Mouse (Mus musculus): ENCODE results near the gene Celf1. TPM values are rescaled to one million over a fixed set of nuclear protein-coding genes. Genes with fewer than 3 reads are reported as not detected.
"Not testable (repeated sequence)": the region's sequence is repeated elsewhere in the genome, so short reads cannot be mapped to it uniquely, and the experiment has no call there.

The Celf1 gene
- 80.7 and 81.8 TPM in 2 replicates for polyA plus RNA-seq (2015; fragmentation: Nextera tagmentation; extraction: Ambion mirVana)

- peak within 1 kb of the TSS; percentile 57 for H3K4me2 ChIP-seq
- peak; percentile 96 for ATAC-seq (ENCODE audit: borderline replicate concordance, extremely low read depth, low FRiP score, low TSS enrichment)
- no peaks in the 10 kb centered on the region for H3K36me3 ChIP-seq
- H3K4me1 ChIP-seq = peaks cover 19% of the 10 kb centered on the region
- peak within 1 kb of the TSS; percentile 95 for H3K27ac ChIP-seq
- no peaks in the 10 kb centered on the region for H3K9me3 ChIP-seq
- H3K9ac ChIP-seq = peak within 1 kb of the TSS; percentile 87
- peak within 1 kb of the TSS; percentile 83 for H3K4me3 ChIP-seq
- no peaks in the 10 kb centered on the region for H3K27me3 ChIP-seq
- under 1% methylated on average over 78 of the region's 113 CpGs for WGBS
Measured at GRCm38 (mm10) chr2:90940233-90941229, at the start of gene Celf1. TSS of gene Celf1 (plus strand) at chr2:90940382.

- no peak overlapping the region for H3K27ac ChIP-seq
- no peak overlapping the region for H3K9ac ChIP-seq
- peaks cover 24% of the 10 kb centered on the region for H3K27me3 ChIP-seq
- WGBS = 81% methylated on average over 6 of the region's 6 CpGs
- peaks cover 39% of the 10 kb centered on the region for H3K36me3 ChIP-seq
- no peak for ATAC-seq (ENCODE audit: borderline replicate concordance, extremely low read depth, low FRiP score, low TSS enrichment)
- no peak overlapping the region for H3K4me3 ChIP-seq
- H3K9me3 ChIP-seq = no peaks in the 10 kb centered on the region
- peaks cover 13% of the 10 kb centered on the region for H3K4me1 ChIP-seq
- H3K4me2 ChIP-seq = no peak overlapping the region
Measured at GRCm38 (mm10) chr2:90893673-90894298, 46.4 kb upstream of the Celf1 start.

- peaks cover 44% of the 10 kb centered on the region for H3K36me3 ChIP-seq
- not testable (repeated sequence) for H3K4me3 ChIP-seq; ATAC-seq (ENCODE audit: borderline replicate concordance, extremely low read depth, low FRiP score, low TSS enrichment); H3K9ac ChIP-seq; H3K9me3 ChIP-seq; H3K27ac ChIP-seq; H3K4me2 ChIP-seq
- H3K27me3 ChIP-seq = peaks cover 19% of the 10 kb centered on the region
- 89% methylated on average over 3 of the region's 3 CpGs for WGBS
- peaks cover 12% of the 10 kb centered on the region for H3K4me1 ChIP-seq
Measured at GRCm38 (mm10) chr2:90894299-90894677, 45.9 kb upstream of the Celf1 start.

- WGBS = 75% methylated on average over 2 of the region's 2 CpGs
- Histone ChIP-seq H3K4me1 (peaks cover 24% of the 10 kb centered on the region), H3K9me3 (no peaks in the 10 kb centered on the region), H3K4me3 (peak overlapping the region; percentile 94), H3K27ac (no peak overlapping the region), H3K36me3 (peaks cover 46% of the 10 kb centered on the region), H3K27me3 (no peaks in the 10 kb centered on the region), H3K9ac (peak overlapping the region; percentile 95), H3K4me2 (peak overlapping the region; percentile 64)
- no peak for ATAC-seq (ENCODE audit: borderline replicate concordance, extremely low read depth, low FRiP score, low TSS enrichment)
Measured at GRCm38 (mm10) chr2:90903398-90903797, 36.8 kb upstream of the Celf1 start.

- Histone ChIP-seq H3K9ac (peak within 1 kb of the TSS; percentile 95), H3K4me3 (peak within 1 kb of the TSS; percentile 94), H3K9me3 (no peaks in the 10 kb centered on the region), H3K27me3 (no peaks in the 10 kb centered on the region), H3K27ac (peak within 1 kb of the TSS; percentile 93), H3K4me2 (peak within 1 kb of the TSS; percentile 64), H3K36me3 (peaks cover 46% of the 10 kb centered on the region), H3K4me1 (peaks cover 24% of the 10 kb centered on the region)
- under 1% methylated on average over 39 of the region's 43 CpGs for whole genome bisulfite sequencing
- peak; percentile 89; the same call in 1 of the 2 replicates for ATAC-seq (ENCODE audit: borderline replicate concordance, extremely low read depth, low FRiP score, low TSS enrichment)
Measured at GRCm38 (mm10) chr2:90904076-90904855, 35.9 kb upstream of the Celf1 start, which contains the start of the genes Kbtbd4 and Ndufs3. TSS of gene Kbtbd4 (plus strand) at chr2:90904740. TSS of gene Ndufs3 (minus strand) at chr2:90904827.

GRCm38 (mm10) chr2:90904856-90905224 lies 35.3 kb upstream of the Celf1 start:
- Histone ChIP-seq H3K36me3 (peaks cover 46% of the 10 kb centered on the region), H3K27ac (peak overlapping the region; percentile 93), H3K4me1 (peaks cover 24% of the 10 kb centered on the region), H3K9ac (peak overlapping the region; percentile 95), H3K4me3 (peak overlapping the region; percentile 94), H3K9me3 (no peaks in the 10 kb centered on the region), H3K4me2 (peak overlapping the region; percentile 64), H3K27me3 (no peaks in the 10 kb centered on the region)
- WGBS = under 1% methylated on average over 21 of the region's 21 CpGs
- ATAC-seq (ENCODE audit: borderline replicate concordance, extremely low read depth, low FRiP score, low TSS enrichment) = peak; percentile 46; the same call in 1 of the 2 replicates

GRCm38 (mm10) chr2:90906721-90907120 lies 33.5 kb upstream of the Celf1 start:
- Histone ChIP-seq H3K27me3 (no peaks in the 10 kb centered on the region), H3K4me3 (no peak overlapping the region), H3K4me2 (no peak overlapping the region), H3K27ac (no peak overlapping the region), H3K4me1 (peaks cover 24% of the 10 kb centered on the region), H3K36me3 (peaks cover 49% of the 10 kb centered on the region), H3K9me3 (no peaks in the 10 kb centered on the region), H3K9ac (no peak overlapping the region)
- no peak for ATAC-seq (ENCODE audit: borderline replicate concordance, extremely low read depth, low FRiP score, low TSS enrichment)
- 83% methylated on average over 2 of the region's 2 CpGs for WGBS

- H3K9me3 ChIP-seq = no peaks in the 10 kb centered on the region
- no peak for ATAC-seq (ENCODE audit: borderline replicate concordance, extremely low read depth, low FRiP score, low TSS enrichment)
- WGBS = 68% methylated on average over 1 of the region's 1 CpGs
- peaks cover 54% of the 10 kb centered on the region for H3K36me3 ChIP-seq
- no peaks in the 10 kb centered on the region for H3K27me3 ChIP-seq
- H3K9ac ChIP-seq = no peak overlapping the region
- no peak overlapping the region for H3K4me3 ChIP-seq
- H3K4me1 ChIP-seq = peaks cover 18% of the 10 kb centered on the region
- no peak overlapping the region for H3K27ac ChIP-seq
- H3K4me2 ChIP-seq = no peak overlapping the region
Measured at GRCm38 (mm10) chr2:90910861-90911260, 29.3 kb upstream of the Celf1 start.

- WGBS = 73% methylated on average over 1 of the region's 1 CpGs
- no peak for ATAC-seq (ENCODE audit: borderline replicate concordance, extremely low read depth, low FRiP score, low TSS enrichment)
- Histone ChIP-seq H3K4me1 (peaks cover 18% of the 10 kb centered on the region), H3K4me3 (no peak overlapping the region), H3K4me2 (no peak overlapping the region), H3K36me3 (peaks cover 49% of the 10 kb centered on the region), H3K27ac (no peak overlapping the region), H3K9me3 (no peaks in the 10 kb centered on the region), H3K9ac (no peak overlapping the region), H3K27me3 (no peaks in the 10 kb centered on the region)
Measured at GRCm38 (mm10) chr2:90911668-90912067, 28.5 kb upstream of the Celf1 start.

GRCm38 (mm10) chr2:90913671-90914070 lies 26.5 kb upstream of the Celf1 start:
- H3K9ac ChIP-seq = no peak overlapping the region
- H3K4me3 ChIP-seq = no peak overlapping the region
- peaks cover 22% of the 10 kb centered on the region for H3K4me1 ChIP-seq
- H3K27ac ChIP-seq = no peak overlapping the region
- H3K36me3 ChIP-seq = peaks cover 45% of the 10 kb centered on the region
- H3K27me3 ChIP-seq = no peaks in the 10 kb centered on the region
- H3K4me2 ChIP-seq = no peak overlapping the region
- H3K9me3 ChIP-seq = no peaks in the 10 kb centered on the region
- no peak for ATAC-seq (ENCODE audit: borderline replicate concordance, extremely low read depth, low FRiP score, low TSS enrichment)
- 58% methylated on average over 2 of the region's 2 CpGs for WGBS

GRCm38 (mm10) chr2:90915516-90915915 lies 24.7 kb upstream of the Celf1 start:
- Histone ChIP-seq H3K27ac (no peak overlapping the region), H3K9ac (no peak overlapping the region), H3K4me1 (peaks cover 23% of the 10 kb centered on the region), H3K36me3 (peaks cover 28% of the 10 kb centered on the region), H3K4me3 (no peak overlapping the region), H3K27me3 (no peaks in the 10 kb centered on the region), H3K9me3 (no peaks in the 10 kb centered on the region), H3K4me2 (0 out of 2 replicates have a peak overlapping the region, but pooled peaks have one; percentile 0)
- 71% methylated on average over 1 of the region's 1 CpGs for WGBS
- ATAC-seq (ENCODE audit: borderline replicate concordance, extremely low read depth, low FRiP score, low TSS enrichment) = no peak
